Mouse (Mus musculus) erythroblast, embryonic 14.5 days (primary cell): Measurements from ENCODE around the gene Amot.

Experiments used
- GATA1 ChIP-seq: IDR thresholded peaks from 2 replicates; pipeline ENCODE4 v1.6.1; 2012; ENCODE audit warnings: low read length, inconsistent platforms, mixed read lengths
- TAL1 ChIP-seq: IDR thresholded peaks from 3 replicates; pipeline ENCODE4 v1.6.1; 2012; ENCODE audit warnings: low read length, inconsistent platforms, mixed read lengths

GRCm38 (mm10) chrX:145454828-145455227 is 50.2 kb downstream of the Amot start:
- TF ChIP-seq GATA1 (no peak), TAL1 (no peak)
